Mouse (Mus musculus): ENCODE data around the gene Ccdc115. TPM values are rescaled to one million over a fixed set of nuclear protein-coding genes. Genes with fewer than 3 reads are reported as not detected.
A peak's percentile ranks its signal among the peaks of the same experiment; 100 is the strongest.

Gene Ccdc115
- 44.1 and 44.5 TPM in 2 replicates for polyA plus RNA-seq (2012; ENCODE audit: insufficient read depth, insufficient read length, missing spikeins)

- H3K4me3 ChIP-seq (ENCODE audit: insufficient read depth, low read length) = peak within 1 kb of the TSS; percentile 70
- TF ChIP-seq CTCF (IDR thresholded peaks at IDR 0.05; ENCODE audit: low read depth, low read length) = no peak
- TF ChIP-seq POLR2A (IDR thresholded peaks at IDR 0.05; ENCODE audit: borderline replicate concordance, low read depth, low read length) = no peak; the same call in 1 of the 2 replicates
- peak within 1 kb of the TSS; percentile 72 for H3K27ac ChIP-seq (ENCODE audit: insufficient read depth, low read depth, low read length)
- H3K4me1 ChIP-seq (ENCODE audit: control insufficient read depth, insufficient read depth, low read length) = peaks cover 10% of the 10 kb centered on the region
Observed at GRCm38 (mm10) chr1:34439215-34439960, at the start of gene Ccdc115, which contains the start of gene Imp4. Gene Ccdc115, minus strand, starts transcription at chr1:34439672. Gene Imp4, plus strand, starts transcription at chr1:34439851.

GRCm38 (mm10) chr1:34487383-34487782 is 47.9 kb upstream of the Ccdc115 start:
- H3K4me1 ChIP-seq (ENCODE audit: control insufficient read depth, insufficient read depth, low read length) = peaks cover 18% of the 10 kb centered on the region
- H3K27ac ChIP-seq (ENCODE audit: insufficient read depth, low read depth, low read length) = no peak overlapping the region
- TF ChIP-seq CTCF (IDR thresholded peaks at IDR 0.05; ENCODE audit: low read depth, low read length) (peak; percentile 26; the same call in 1 of the 2 replicates), POLR2A (IDR thresholded peaks at IDR 0.05; ENCODE audit: borderline replicate concordance, low read depth, low read length) (no peak)
- H3K4me3 ChIP-seq (ENCODE audit: insufficient read depth, low read length) = no peak overlapping the region

- H3K4me1 ChIP-seq (ENCODE audit: control insufficient read depth, insufficient read depth, low read length) = peaks cover 34% of the 10 kb centered on the region
- H3K4me3 ChIP-seq (ENCODE audit: insufficient read depth, low read length) = peak overlapping the region; percentile 52
- H3K27ac ChIP-seq (ENCODE audit: insufficient read depth, low read depth, low read length) = peak overlapping the region; percentile 30; the same call in 1 of the 2 replicates
- peak; percentile 66; the same call in 1 of the 2 replicates for TF ChIP-seq CTCF (IDR thresholded peaks at IDR 0.05; ENCODE audit: low read depth, low read length)
- no peak for TF ChIP-seq POLR2A (IDR thresholded peaks at IDR 0.05; ENCODE audit: borderline replicate concordance, low read depth, low read length)
Observed at GRCm38 (mm10) chr1:34485461-34486188, 46.2 kb upstream of the Ccdc115 start.

GRCm38 (mm10) chr1:34484470-34484869 is 45.0 kb upstream of the Ccdc115 start:
- Histone ChIP-seq H3K4me3 (ENCODE audit: insufficient read depth, low read length) (no peak overlapping the region), H3K27ac (ENCODE audit: insufficient read depth, low read depth, low read length) (no peak overlapping the region), H3K4me1 (ENCODE audit: control insufficient read depth, insufficient read depth, low read length) (peaks cover 40% of the 10 kb centered on the region)
- TF ChIP-seq POLR2A (IDR thresholded peaks at IDR 0.05; ENCODE audit: borderline replicate concordance, low read depth, low read length) (no peak), CTCF (IDR thresholded peaks at IDR 0.05; ENCODE audit: low read depth, low read length) (no peak)

GRCm38 (mm10) chr1:34481920-34482669 is 42.6 kb upstream of the Ccdc115 start:
- Histone ChIP-seq H3K4me3 (ENCODE audit: insufficient read depth, low read length) (no peak overlapping the region), H3K27ac (ENCODE audit: insufficient read depth, low read depth, low read length) (peak overlapping the region; percentile 60), H3K4me1 (ENCODE audit: control insufficient read depth, insufficient read depth, low read length) (peaks cover 52% of the 10 kb centered on the region)
- no peak for TF ChIP-seq POLR2A (IDR thresholded peaks at IDR 0.05; ENCODE audit: borderline replicate concordance, low read depth, low read length)
- TF ChIP-seq CTCF (IDR thresholded peaks at IDR 0.05; ENCODE audit: low read depth, low read length) = no peak

GRCm38 (mm10) chr1:34480801-34481200 is 41.3 kb upstream of the Ccdc115 start:
- Histone ChIP-seq H3K4me3 (ENCODE audit: insufficient read depth, low read length) (no peak overlapping the region), H3K27ac (ENCODE audit: insufficient read depth, low read depth, low read length) (peak overlapping the region; percentile 26), H3K4me1 (ENCODE audit: control insufficient read depth, insufficient read depth, low read length) (peaks cover 50% of the 10 kb centered on the region)
- TF ChIP-seq POLR2A (IDR thresholded peaks at IDR 0.05; ENCODE audit: borderline replicate concordance, low read depth, low read length) (no peak), CTCF (IDR thresholded peaks at IDR 0.05; ENCODE audit: low read depth, low read length) (no peak)

GRCm38 (mm10) chr1:34478891-34479655 is 39.6 kb upstream of the Ccdc115 start:
- no peak overlapping the region for H3K4me3 ChIP-seq (ENCODE audit: insufficient read depth, low read length)
- peaks cover 43% of the 10 kb centered on the region for H3K4me1 ChIP-seq (ENCODE audit: control insufficient read depth, insufficient read depth, low read length)
- peak overlapping the region; percentile 29 for H3K27ac ChIP-seq (ENCODE audit: insufficient read depth, low read depth, low read length)
- TF ChIP-seq POLR2A (IDR thresholded peaks at IDR 0.05; ENCODE audit: borderline replicate concordance, low read depth, low read length) = no peak
- TF ChIP-seq CTCF (IDR thresholded peaks at IDR 0.05; ENCODE audit: low read depth, low read length) = no peak

GRCm38 (mm10) chr1:34472427-34473300 is 33.2 kb upstream of the Ccdc115 start:
- TF ChIP-seq CTCF (IDR thresholded peaks at IDR 0.05; ENCODE audit: low read depth, low read length) (no peak), POLR2A (IDR thresholded peaks at IDR 0.05; ENCODE audit: borderline replicate concordance, low read depth, low read length) (0 out of 2 replicates have a peak, but pooled peaks have one; percentile 50)
- Histone ChIP-seq H3K4me3 (ENCODE audit: insufficient read depth, low read length) (peak overlapping the region; percentile 95), H3K27ac (ENCODE audit: insufficient read depth, low read depth, low read length) (peak overlapping the region; percentile 87), H3K4me1 (ENCODE audit: control insufficient read depth, insufficient read depth, low read length) (peaks cover 27% of the 10 kb centered on the region)

Measured in bone marrow macrophage, adult 2 months (primary cell).